Mouse (Mus musculus) myocyte (in vitro differentiated cells): ENCODE measurements at regions not wholly inside any gene's neighbourhood (a gene's known extent, or its start where the extent isn't known, plus 50 kb on each side); places are given as distances from the start of the nearest gene placed in this dataset.
"Not testable (repeated sequence)": the region's sequence is repeated elsewhere in the genome, so short reads cannot be mapped to it uniquely, and the experiment has no call there.

Experiments
- H3K27me3 ChIP-seq: one replicate; pipeline ENCODE4 v1.6.1; 2011; ENCODE audit not compliant: control insufficient read depth, insufficient read depth, insufficient read length
- H3K36me3 ChIP-seq: one replicate; pipeline ENCODE4 v1.6.1; 2011; ENCODE audit not compliant: control insufficient read depth, insufficient read depth
- H3K4me2 ChIP-seq: one replicate; pipeline ENCODE4 v1.6.1; 2011; ENCODE audit warnings: low read depth, control low read depth
- H3K4me3 ChIP-seq: one replicate; pipeline ENCODE4 v1.5.1; 2011; ENCODE audit warnings: mild to moderate bottlenecking, control low read depth, moderate library complexity
- H3K79me2 ChIP-seq: one replicate; pipeline ENCODE4 v1.6.1; 2011; ENCODE audit not compliant: control insufficient read depth, insufficient read depth
- H3ac ChIP-seq: one replicate; pipeline ENCODE4 v1.6.1; 2011; ENCODE audit not compliant: control insufficient read depth, insufficient read length
- CEBPB ChIP-seq: IDR thresholded peaks from 2 replicates; pipeline ENCODE4 v1.6.1; 2011; ENCODE audit warnings: mild to moderate bottlenecking, moderate library complexity; ENCODE audit not compliant: poor library complexity, insufficient read depth, severe bottlenecking
- E2F4 ChIP-seq: IDR thresholded peaks from one replicate; pipeline ENCODE4 v1.6.1; 2011; ENCODE audit warnings: mild to moderate bottlenecking, control low read depth, moderate library complexity; ENCODE audit not compliant: insufficient read depth
- MAX ChIP-seq: IDR thresholded peaks from one replicate; pipeline ENCODE4 v1.6.1; 2011; ENCODE audit warnings: low read depth, mild to moderate bottlenecking, control low read depth
- MYOD1 ChIP-seq, 3 experiments: IDR thresholded peaks; one replicate each; pipeline ENCODE4 v1.6.1; 2011; ENCODE audit warnings: control low read depth in 2 of 3, low read depth in 2 of 3, mild to moderate bottlenecking in 2 of 3, moderate library complexity in 1 of 3; ENCODE audit not compliant: insufficient read length in 2 of 3, control insufficient read depth in 1 of 3
- MYOG ChIP-seq, 3 experiments: IDR thresholded peaks; one replicate each; pipeline ENCODE4 v1.6.1; 2011; ENCODE audit warnings: control low read depth in 2 of 3, low read depth in 2 of 3, mild to moderate bottlenecking in 2 of 3; ENCODE audit not compliant: insufficient read length in 2 of 3, control insufficient read depth in 1 of 3, insufficient read depth in 1 of 3
- POLR2A ChIP-seq: IDR thresholded peaks from one replicate; pipeline ENCODE4 v1.6.1; 2011; ENCODE audit warnings: low read depth, mild to moderate bottlenecking, control low read depth, moderate library complexity; ENCODE audit not compliant: insufficient read length
- POLR2AphosphoS2 ChIP-seq: IDR thresholded peaks from one replicate; pipeline ENCODE4 v1.6.1; 2011; ENCODE audit warnings: low read depth, control low read depth; ENCODE audit not compliant: insufficient read length
- REST ChIP-seq: IDR thresholded peaks from one replicate; pipeline ENCODE4 v1.6.1; 2011; ENCODE audit warnings: mild to moderate bottlenecking, control low read depth, moderate library complexity; ENCODE audit not compliant: insufficient read depth, insufficient read length
- SRF ChIP-seq: IDR thresholded peaks from one replicate; pipeline ENCODE4 v1.6.1; 2011; ENCODE audit warnings: low read depth; ENCODE audit not compliant: control insufficient read depth, insufficient read length
- TCF12 ChIP-seq: IDR thresholded peaks from one replicate; pipeline ENCODE4 v1.6.1; 2011; ENCODE audit warnings: mild to moderate bottlenecking, control low read depth; ENCODE audit not compliant: poor library complexity, insufficient read depth, severe bottlenecking
- TCF3 ChIP-seq: IDR thresholded peaks from one replicate; pipeline ENCODE4 v1.6.1; 2011; ENCODE audit warnings: low read depth, control low read depth; ENCODE audit not compliant: insufficient read length
- USF1 ChIP-seq: IDR thresholded peaks from one replicate; pipeline ENCODE4 v1.6.1; 2011; ENCODE audit warnings: low read depth, mild to moderate bottlenecking, control low read depth, moderate library complexity

DNA sequence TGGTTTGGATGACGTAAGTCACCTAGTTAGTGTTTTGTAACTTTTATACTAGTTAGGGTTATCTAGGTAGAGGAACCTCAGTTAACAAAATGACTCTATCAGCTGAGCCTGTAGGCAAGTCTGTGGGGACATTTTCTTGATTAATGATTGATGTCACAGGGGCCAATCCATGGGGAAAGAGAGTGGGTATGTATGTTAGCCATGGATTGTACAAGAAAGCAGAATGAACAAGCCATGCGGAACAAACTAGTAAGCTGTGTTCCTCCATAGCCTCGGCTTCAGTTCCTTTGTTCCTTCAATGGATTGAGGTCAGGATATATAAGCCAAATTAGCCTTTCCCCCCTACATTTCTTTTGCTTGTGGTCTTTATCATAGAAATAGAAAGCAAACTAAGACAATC lies 498.7 kb upstream of the Fam241a start:
- no peaks in the 10 kb centered on the region for H3K36me3 ChIP-seq
- no peak overlapping the region for H3K4me2 ChIP-seq
- no peaks in the 10 kb centered on the region for H3K27me3 ChIP-seq
- no peak overlapping the region for H3ac ChIP-seq
- no peak for TF ChIP-seq MAX
- TF ChIP-seq SRF, result no peak
- no peak overlapping the region for H3K4me3 ChIP-seq
- H3K79me2 ChIP-seq, result no peaks in the 10 kb centered on the region

- Histone ChIP-seq H3K79me2 (no peaks in the 10 kb centered on the region), H3K4me3 (no peak overlapping the region), H3ac (no peak overlapping the region), H3K27me3 (no peaks in the 10 kb centered on the region), H3K36me3 (no peaks in the 10 kb centered on the region), H3K4me2 (no peak overlapping the region)
- TF ChIP-seq TCF3 (no peak), REST (no peak), POLR2A (no peak), MYOD1 (IDR thresholded peaks at IDR 0.05; ENCODE audit: control insufficient read depth in 1 of 3, insufficient read length in 2 of 3, low read depth in 2 of 3) (no peak), E2F4 (no peak), MYOG (IDR thresholded peaks at IDR 0.05; ENCODE audit: control insufficient read depth in 1 of 3, insufficient read depth in 1 of 3, insufficient read length in 2 of 3, low read depth in 2 of 3) (no peak), MAX (no peak), SRF (no peak), USF1 (no peak), TCF12 (no peak), CEBPB (no peak), POLR2AphosphoS2 (no peak)
Measured at GRCm38 (mm10) chr3:128380579-128380978, 484.5 kb upstream of the Fam241a start.

GRCm38 (mm10) chr3:128369521-128370127 lies 473.5 kb upstream of the Fam241a start:
- H3K4me3 ChIP-seq, result no peak overlapping the region
- TF ChIP-seq REST (no peak), E2F4 (no peak), SRF (no peak), MYOG (IDR thresholded peaks at IDR 0.05; ENCODE audit: control insufficient read depth in 1 of 3, insufficient read depth in 1 of 3, insufficient read length in 2 of 3, low read depth in 2 of 3) (no peak), TCF12 (no peak), USF1 (no peak), POLR2AphosphoS2 (no peak), CEBPB (no peak), MAX (no peak), TCF3 (no peak), MYOD1 (IDR thresholded peaks at IDR 0.05; ENCODE audit: control insufficient read depth in 1 of 3, insufficient read length in 2 of 3, low read depth in 2 of 3) (no peak), POLR2A (no peak)
- H3K36me3 ChIP-seq, result no peaks in the 10 kb centered on the region
- H3K4me2 ChIP-seq, result no peak overlapping the region
- H3K79me2 ChIP-seq, result no peaks in the 10 kb centered on the region
- H3K27me3 ChIP-seq, result no peaks in the 10 kb centered on the region
- no peak overlapping the region for H3ac ChIP-seq

- H3K79me2 ChIP-seq, result no peaks in the 10 kb centered on the region
- no peak overlapping the region for H3ac ChIP-seq
- no peak overlapping the region for H3K4me2 ChIP-seq
- H3K27me3 ChIP-seq, result no peaks in the 10 kb centered on the region
- TF ChIP-seq MYOG (IDR thresholded peaks at IDR 0.05; ENCODE audit: control insufficient read depth in 1 of 3, insufficient read depth in 1 of 3, insufficient read length in 2 of 3, low read depth in 2 of 3), result no peak
- TF ChIP-seq CEBPB, result no peak
- no peak for TF ChIP-seq USF1
- TF ChIP-seq MAX, result no peak
- no peak for TF ChIP-seq E2F4
- TF ChIP-seq REST, result no peak
- TF ChIP-seq TCF12, result no peak
- TF ChIP-seq POLR2AphosphoS2, result no peak
- no peak for TF ChIP-seq MYOD1 (IDR thresholded peaks at IDR 0.05; ENCODE audit: control insufficient read depth in 1 of 3, insufficient read length in 2 of 3, low read depth in 2 of 3)
- TF ChIP-seq SRF, result no peak
- no peak for TF ChIP-seq POLR2A
- no peak for TF ChIP-seq TCF3
- no peaks in the 10 kb centered on the region for H3K36me3 ChIP-seq
- no peak overlapping the region for H3K4me3 ChIP-seq
Measured at GRCm38 (mm10) chr3:128362310-128362709, 466.2 kb upstream of the Fam241a start.

DNA sequence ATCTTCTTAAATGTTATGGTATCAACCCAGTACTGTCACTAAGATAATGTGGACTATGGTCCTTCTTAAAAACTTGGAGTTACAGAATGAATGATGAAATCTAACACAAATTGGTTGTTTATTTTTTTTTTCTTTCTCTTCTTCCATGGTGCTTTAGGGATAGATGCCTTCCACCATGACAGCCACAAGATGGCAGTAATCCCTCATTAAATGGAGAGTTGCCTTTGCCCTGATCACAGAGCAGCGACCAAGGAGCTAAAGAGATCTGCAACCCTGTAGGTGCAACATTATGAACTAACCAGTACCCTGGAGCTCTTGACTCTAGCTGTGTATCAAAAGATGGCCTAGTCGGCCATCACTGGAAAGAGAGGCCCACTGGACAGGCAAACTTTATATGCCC lies 453.0 kb upstream of the Fam241a start:
- H3K4me3 ChIP-seq, H3ac ChIP-seq, H3K27me3 ChIP-seq, H3K79me2 ChIP-seq, H3K36me3 ChIP-seq: not testable (repeated sequence)
- peak overlapping the region; percentile 56 for H3K4me2 ChIP-seq
